Mouse (Mus musculus) forebrain, embryonic 16.5 days (tissue): ENCODE measurements around the gene Megf11. TPM values are rescaled to one million over a fixed set of nuclear protein-coding genes. Genes with fewer than 3 reads are reported as not detected.

Source experiments
- ATAC-seq: fragments of 200-750 bp; cut with Nextera tagmentation; 2 replicates; pipeline ENCODE4 v1.8.0; 2017; ENCODE audit warnings: mild to moderate bottlenecking, moderate library complexity
- H3K27ac ChIP-seq: fragments of 300-500 bp; sonication (generic); 2 replicates; pipeline ENCODE4 v1.5.1; 2014; ENCODE audit warnings: low read length, control low read depth
- H3K27me3 ChIP-seq: fragments of 300-500 bp; sonication (generic); replicated peaks from 2 replicates; pipeline ENCODE4 v1.6.1; 2014; ENCODE audit warnings: low read length; ENCODE audit not compliant: control insufficient read depth, insufficient read depth
- H3K36me3 ChIP-seq: fragments of 300-500 bp; sonication (generic); 2 replicates; pipeline ENCODE4 v1.6.1; 2014; ENCODE audit not compliant: control insufficient read depth, insufficient read depth
- H3K4me1 ChIP-seq: fragments of 300-500 bp; sonication (generic); replicated peaks from 2 replicates; pipeline ENCODE4 v1.6.1; 2014; ENCODE audit warnings: low read length; ENCODE audit not compliant: control insufficient read depth, insufficient read depth
- H3K4me2 ChIP-seq: fragments of 300-500 bp; sonication (generic); 2 replicates; pipeline ENCODE4 v1.6.1; 2014; ENCODE audit warnings: mild to moderate bottlenecking, low read length, control low read depth
- H3K4me3 ChIP-seq: fragments of 300-500 bp; sonication (generic); replicated peaks from 2 replicates; pipeline ENCODE4 v1.5.1; 2014; ENCODE audit warnings: mild to moderate bottlenecking, low read length, control low read depth
- H3K9ac ChIP-seq: fragments of 300-500 bp; sonication (generic); replicated peaks from 2 replicates; pipeline ENCODE4 v1.6.1; 2014; ENCODE audit warnings: low read depth, low read length, control low read depth
- H3K9me3 ChIP-seq: fragments of 300-500 bp; sonication (generic); 2 replicates; pipeline ENCODE4 v1.6.1; 2016; ENCODE audit warnings: low read length; ENCODE audit not compliant: control insufficient read depth
- WGBS: fragments of 180-500 bp; shearing (Covaris S2); extraction: QIAGEN DNeasy Blood & Tissue Kit; methylation state at CpG from one replicate; pipeline ENCODE4 v1.1.7; 2014; 5-methylcytosine and 5-hydroxymethylcytosine counted together
- polyA plus RNA-seq: library from polyadenylated mRNA; unstranded; fragments of >200 nt; fragmentation: Nextera tagmentation; extraction: Ambion mirVana; gene quantifications from 2 replicates; pipeline ENCODE4 v1.2.1, GENCODE M21; 2015

Gene Megf11
- polyA plus RNA-seq, 1 experiment from 2014 or later, result 10.1 TPM

DNA sequence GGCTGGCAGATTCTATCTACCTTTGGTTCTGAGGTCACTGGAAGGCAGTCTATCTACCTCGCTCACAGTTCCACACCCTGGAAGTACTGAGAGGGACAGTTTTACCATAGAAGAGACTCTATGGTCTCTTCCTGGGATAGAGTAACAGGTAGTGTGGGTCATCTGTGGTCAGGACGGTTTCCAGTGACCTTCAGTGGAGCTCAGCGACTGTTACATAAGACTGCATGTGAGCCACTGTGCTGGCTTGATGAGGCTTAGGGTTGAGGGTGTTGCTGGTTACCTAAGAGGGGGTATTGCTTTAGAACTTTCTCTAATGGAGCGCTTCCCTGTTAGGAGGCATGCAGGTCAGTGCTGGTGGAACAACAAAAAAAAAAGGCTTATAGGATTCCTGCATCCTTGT lies 68.8 kb downstream of the Megf11 start:
- H3K4me1 ChIP-seq, result peaks cover 9% of the 10 kb centered on the region
- no peak overlapping the region for H3K4me3 ChIP-seq
- 81% methylated on average over 4 of the region's 4 CpGs for WGBS
- no peak overlapping the region for H3K4me2 ChIP-seq
- H3K9ac ChIP-seq, result no peak overlapping the region
- H3K27me3 ChIP-seq, result no peaks in the 10 kb centered on the region
- no peak for ATAC-seq
- no peak overlapping the region for H3K27ac ChIP-seq
- no peaks in the 10 kb centered on the region for H3K9me3 ChIP-seq
- no peaks in the 10 kb centered on the region for H3K36me3 ChIP-seq

DNA sequence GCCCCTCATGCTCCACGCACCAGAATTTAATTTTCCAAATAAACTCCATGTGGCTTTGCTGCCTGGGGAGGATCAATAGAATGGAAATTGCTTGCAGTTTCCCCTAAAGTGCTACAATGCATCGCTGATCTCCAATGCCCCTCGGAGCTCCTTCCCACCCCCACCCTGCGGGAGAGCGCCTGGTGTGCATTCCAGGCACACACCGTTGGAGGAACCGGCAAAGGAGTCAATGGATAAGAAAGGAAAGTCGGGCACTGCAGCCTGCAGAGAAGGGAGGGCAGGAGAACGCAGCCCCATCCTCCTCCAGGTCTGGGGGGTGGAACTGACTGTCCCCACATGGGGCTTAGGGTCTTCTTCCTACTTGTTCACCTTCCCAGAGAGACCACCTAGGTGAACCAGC lies 70.5 kb downstream of the Megf11 start:
- Histone ChIP-seq H3K4me3 (no peak overlapping the region), H3K27ac (no peak overlapping the region), H3K9me3 (no peaks in the 10 kb centered on the region), H3K36me3 (no peaks in the 10 kb centered on the region), H3K9ac (no peak overlapping the region), H3K27me3 (no peaks in the 10 kb centered on the region), H3K4me1 (peaks cover 9% of the 10 kb centered on the region), H3K4me2 (no peak overlapping the region)
- no peak for ATAC-seq
- whole genome bisulfite sequencing, result 6% methylated on average over 9 of the region's 9 CpGs

- H3K4me2 ChIP-seq, result no peak overlapping the region
- H3K4me1 ChIP-seq, result peaks cover 9% of the 10 kb centered on the region
- 72% methylated on average over 7 of the region's 7 CpGs for WGBS
- H3K9ac ChIP-seq, result no peak overlapping the region
- H3K27me3 ChIP-seq, result no peaks in the 10 kb centered on the region
- no peak overlapping the region for H3K27ac ChIP-seq
- H3K36me3 ChIP-seq, result no peaks in the 10 kb centered on the region
- H3K9me3 ChIP-seq, result no peaks in the 10 kb centered on the region
- ATAC-seq, result no peak
- no peak overlapping the region for H3K4me3 ChIP-seq
Observed at GRCm38 (mm10) chr9:64457596-64457995, 72.2 kb downstream of the Megf11 start.

GRCm38 (mm10) chr9:64461568-64462308 lies 76.3 kb downstream of the Megf11 start:
- Histone ChIP-seq H3K9me3 (no peaks in the 10 kb centered on the region), H3K4me1 (0 out of 2 replicates have a peak, but pooled peaks cover 5% of the 10 kb centered on the region), H3K27ac (no peak overlapping the region), H3K27me3 (no peaks in the 10 kb centered on the region), H3K9ac (no peak overlapping the region), H3K36me3 (no peaks in the 10 kb centered on the region), H3K4me2 (no peak overlapping the region), H3K4me3 (no peak overlapping the region)
- ATAC-seq, result no peak
- 80% methylated on average over 16 of the region's 16 CpGs for WGBS

GRCm38 (mm10) chr9:64462870-64463269 lies 77.4 kb downstream of the Megf11 start:
- H3K27ac ChIP-seq, result no peak overlapping the region
- no peak overlapping the region for H3K9ac ChIP-seq
- H3K4me3 ChIP-seq, result no peak overlapping the region
- no peaks in the 10 kb centered on the region for H3K36me3 ChIP-seq
- no peaks in the 10 kb centered on the region for H3K9me3 ChIP-seq
- no peaks in the 10 kb centered on the region for H3K27me3 ChIP-seq
- ATAC-seq, result no peak
- H3K4me2 ChIP-seq, result no peak overlapping the region
- 0 out of 2 replicates have a peak, but pooled peaks cover 5% of the 10 kb centered on the region for H3K4me1 ChIP-seq

- Histone ChIP-seq H3K4me1 (0 out of 2 replicates have a peak, but pooled peaks cover 5% of the 10 kb centered on the region), H3K36me3 (no peaks in the 10 kb centered on the region), H3K4me3 (no peak overlapping the region), H3K9ac (no peak overlapping the region), H3K9me3 (no peaks in the 10 kb centered on the region), H3K27me3 (no peaks in the 10 kb centered on the region), H3K27ac (peak overlapping the region; percentile 74), H3K4me2 (no peak overlapping the region)
- ATAC-seq, result peak; percentile 47; the same call in 1 of the 2 replicates
- 57% methylated on average over 8 of the region's 8 CpGs for WGBS
Observed at GRCm38 (mm10) chr9:64466090-64466489, 80.7 kb downstream of the Megf11 start.

DNA sequence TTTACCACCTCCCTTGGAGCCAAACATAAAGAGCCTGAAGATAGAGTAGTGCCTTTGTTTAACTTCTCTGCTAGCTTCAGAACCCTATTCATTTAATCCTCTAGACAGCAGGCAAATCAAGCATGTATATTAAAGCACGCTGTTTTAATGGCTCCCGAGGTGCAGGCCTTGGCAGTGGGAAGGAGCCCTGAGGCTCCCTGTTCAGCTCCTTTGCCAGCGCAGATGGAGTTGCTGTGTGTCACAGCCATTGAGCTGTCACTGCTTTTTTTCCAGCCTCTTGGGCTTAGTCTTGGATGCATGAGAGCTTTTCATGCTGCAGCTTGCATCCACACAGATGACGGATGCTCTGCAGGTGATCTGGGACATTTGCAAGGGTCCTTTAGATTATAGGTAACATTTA lies 81.1 kb downstream of the Megf11 start:
- ATAC-seq, result peak; percentile 93
- Histone ChIP-seq H3K27ac (peak overlapping the region; percentile 74), H3K36me3 (no peaks in the 10 kb centered on the region), H3K4me1 (0 out of 2 replicates have a peak, but pooled peaks cover 5% of the 10 kb centered on the region), H3K27me3 (no peaks in the 10 kb centered on the region), H3K4me3 (no peak overlapping the region), H3K9ac (no peak overlapping the region), H3K9me3 (no peaks in the 10 kb centered on the region), H3K4me2 (no peak overlapping the region)
- WGBS, result 12% methylated on average over 4 of the region's 4 CpGs

GRCm38 (mm10) chr9:64470806-64471205 lies 85.4 kb downstream of the Megf11 start:
- 100% methylated on average over 1 of the region's 1 CpGs for whole genome bisulfite sequencing
- H3K27ac ChIP-seq, result no peak overlapping the region
- no peak overlapping the region for H3K9ac ChIP-seq
- H3K27me3 ChIP-seq, result no peaks in the 10 kb centered on the region
- H3K4me2 ChIP-seq, result no peak overlapping the region
- no peaks in the 10 kb centered on the region for H3K9me3 ChIP-seq
- no peak for ATAC-seq
- no peak overlapping the region for H3K4me3 ChIP-seq
- H3K36me3 ChIP-seq, result no peaks in the 10 kb centered on the region
- peaks cover 30% of the 10 kb centered on the region for H3K4me1 ChIP-seq

- Histone ChIP-seq H3K4me1 (peaks cover 32% of the 10 kb centered on the region), H3K36me3 (no peaks in the 10 kb centered on the region), H3K27ac (no peak overlapping the region), H3K4me2 (no peak overlapping the region), H3K9me3 (no peaks in the 10 kb centered on the region), H3K27me3 (no peaks in the 10 kb centered on the region), H3K4me3 (no peak overlapping the region), H3K9ac (no peak overlapping the region)
- 87% methylated on average over 3 of the region's 3 CpGs for WGBS
- no peak for ATAC-seq
Observed at GRCm38 (mm10) chr9:64471336-64471735, 85.9 kb downstream of the Megf11 start.
